Mouse (Mus musculus): ENCODE data around the gene Myh15. TPM values are rescaled to one million over a fixed set of nuclear protein-coding genes. Genes with fewer than 3 reads are reported as not detected.

Gene Myh15
- total RNA-seq, 4 experiments from 2014 or later, result 0.44 to 0.77 (median 0.61) TPM

Other genes with a start within 250 kb of the Myh15 start
- not detected for gene Retnlb, start 240.6 kb upstream of the Myh15 start, total RNA-seq (2022)
- not detected for gene Retnla, start 214.9 kb upstream of the Myh15 start, total RNA-seq (2022)
- gene Retnlg, start 184.9 kb upstream of the Myh15 start, total RNA-seq (2022), result not detected
- 10 to 100 TPM; 69.6 to 87.9 (median 78.7) TPM for gene Dzip3, start 63.3 kb upstream of the Myh15 start, total RNA-seq (2022)
- gene Cip2a, start 63.3 kb upstream of the Myh15 start, total RNA-seq (2022), result 1 to 10 TPM; 2.0 to 4.7 (median 2.5) TPM